Mouse (Mus musculus): ENCODE results near the gene Olfr875. TPM values are rescaled to one million over a fixed set of nuclear protein-coding genes. Genes with fewer than 3 reads are reported as not detected.
A peak's percentile ranks its signal among the peaks of the same experiment; 100 is the strongest.

The Olfr875 gene
- not detected in 2 replicates for total RNA-seq (2014; rRNA removed)
- not detected in 2 replicates for polyA plus RNA-seq (2015; fragmentation: Nextera tagmentation; extraction: Ambion mirVana)

- Histone ChIP-seq H3K27ac (no peak within 1 kb of the TSS), H3K27me3 (ENCODE audit: insufficient read depth, low read length) (no peaks in the 10 kb centered on the region), H3K36me3 (ENCODE audit: insufficient read depth, low read length) (no peaks in the 10 kb centered on the region), H3K4me1 (ENCODE audit: insufficient read depth, low read length) (no peaks in the 10 kb centered on the region), H3K4me3 (ENCODE audit: low read length) (no peak within 1 kb of the TSS), H3K9ac (replicated peaks; ENCODE audit: low read length) (no peak within 1 kb of the TSS), H3K9me3 (ENCODE audit: low read length) (no peaks in the 10 kb centered on the region), H3K4me2 (ENCODE audit: low read depth, low read length) (no peak within 1 kb of the TSS)
- ATAC-seq (no peak), DNase-seq (ENCODE audit: low spot score) (no peak)
- no peak for TF ChIP-seq CTCF (IDR thresholded peaks at IDR 0.05; ENCODE audit: low read depth)
- WGBS: 35% methylated on average over 2 of the region's 2 CpGs
Measured at GRCm38 (mm10) chr9:37771759-37772158, at the start of gene Olfr875. Gene Olfr875 (plus strand): TSS chr9:37771857.

- no peak overlapping the region for H3K27ac ChIP-seq
- no peaks in the 10 kb centered on the region for H3K4me1 ChIP-seq (ENCODE audit: insufficient read depth, low read length)
- WGBS: 100% methylated on average over 1 of the region's 1 CpGs
- H3K36me3 ChIP-seq (ENCODE audit: insufficient read depth, low read length): no peaks in the 10 kb centered on the region
- no peak for DNase-seq (ENCODE audit: low spot score)
- no peak overlapping the region for H3K9ac ChIP-seq (replicated peaks; ENCODE audit: low read length)
- H3K27me3 ChIP-seq (ENCODE audit: insufficient read depth, low read length): no peaks in the 10 kb centered on the region
- no peak overlapping the region for H3K4me2 ChIP-seq (ENCODE audit: low read depth, low read length)
- H3K9me3 ChIP-seq (ENCODE audit: low read length): no peaks in the 10 kb centered on the region
- ATAC-seq: no peak
- no peak for TF ChIP-seq CTCF (IDR thresholded peaks at IDR 0.05; ENCODE audit: low read depth)
- H3K4me3 ChIP-seq (ENCODE audit: low read length): no peak overlapping the region
Measured at GRCm38 (mm10) chr9:37734310-37734709, 37.3 kb upstream of the Olfr875 start.

- no peak for ATAC-seq
- Histone ChIP-seq H3K27me3 (ENCODE audit: insufficient read depth, low read length) (no peaks in the 10 kb centered on the region), H3K4me3 (ENCODE audit: low read length) (no peak within 1 kb of the TSS), H3K4me2 (ENCODE audit: low read depth, low read length) (no peak within 1 kb of the TSS), H3K4me1 (ENCODE audit: insufficient read depth, low read length) (no peaks in the 10 kb centered on the region), H3K27ac (no peak within 1 kb of the TSS), H3K9ac (replicated peaks; ENCODE audit: low read length) (no peak within 1 kb of the TSS), H3K9me3 (ENCODE audit: low read length) (no peaks in the 10 kb centered on the region), H3K36me3 (ENCODE audit: insufficient read depth, low read length) (no peaks in the 10 kb centered on the region)
- TF ChIP-seq CTCF (IDR thresholded peaks at IDR 0.05; ENCODE audit: low read depth): no peak
- DNase-seq (ENCODE audit: low spot score): no peak
Measured at GRCm38 (mm10) chr9:37744806-37745205, 26.9 kb upstream of the Olfr875 start, which contains the start of gene Olfr874. Gene Olfr874 (plus strand): TSS chr9:37745106.

- DNase-seq (ENCODE audit: low spot score): peak; percentile 3
- Histone ChIP-seq H3K4me2 (ENCODE audit: low read depth, low read length) (no peak overlapping the region), H3K4me3 (ENCODE audit: low read length) (no peak overlapping the region), H3K27ac (no peak overlapping the region), H3K4me1 (ENCODE audit: insufficient read depth, low read length) (no peaks in the 10 kb centered on the region), H3K36me3 (ENCODE audit: insufficient read depth, low read length) (no peaks in the 10 kb centered on the region), H3K9me3 (ENCODE audit: low read length) (no peaks in the 10 kb centered on the region), H3K27me3 (ENCODE audit: insufficient read depth, low read length) (no peaks in the 10 kb centered on the region), H3K9ac (replicated peaks; ENCODE audit: low read length) (no peak overlapping the region)
- TF ChIP-seq CTCF (IDR thresholded peaks at IDR 0.05; ENCODE audit: low read depth): no peak
- peak; percentile 43; the same call in 1 of the 2 replicates for ATAC-seq
- WGBS: 24% methylated on average over 7 of the region's 7 CpGs
Measured at GRCm38 (mm10) chr9:37750319-37751075, 21.2 kb upstream of the Olfr875 start.

GRCm38 (mm10) chr9:37751467-37751866 is 20.2 kb upstream of the Olfr875 start:
- no peaks in the 10 kb centered on the region for H3K4me1 ChIP-seq (ENCODE audit: insufficient read depth, low read length)

GRCm38 (mm10) chr9:37752006-37752405 is 19.7 kb upstream of the Olfr875 start:
- no peak overlapping the region for H3K9ac ChIP-seq (replicated peaks; ENCODE audit: low read length)
- H3K27me3 ChIP-seq (ENCODE audit: insufficient read depth, low read length): no peaks in the 10 kb centered on the region
- no peak overlapping the region for H3K27ac ChIP-seq
- H3K4me2 ChIP-seq (ENCODE audit: low read depth, low read length): no peak overlapping the region
- no peak for TF ChIP-seq CTCF (IDR thresholded peaks at IDR 0.05; ENCODE audit: low read depth)
- H3K4me1 ChIP-seq (ENCODE audit: insufficient read depth, low read length): no peaks in the 10 kb centered on the region
- H3K9me3 ChIP-seq (ENCODE audit: low read length): no peaks in the 10 kb centered on the region
- WGBS: 72% methylated on average over 4 of the region's 4 CpGs
- ATAC-seq (no peak), DNase-seq (ENCODE audit: low spot score) (no peak)
- no peak overlapping the region for H3K4me3 ChIP-seq (ENCODE audit: low read length)
- H3K36me3 ChIP-seq (ENCODE audit: insufficient read depth, low read length): no peaks in the 10 kb centered on the region

More at GRCm38 (mm10) chr9:37751467-37751866, 20.2 kb upstream of the Olfr875 start:
- Histone ChIP-seq H3K27ac (no peak overlapping the region), H3K27me3 (ENCODE audit: insufficient read depth, low read length) (no peaks in the 10 kb centered on the region), H3K9me3 (ENCODE audit: low read length) (no peaks in the 10 kb centered on the region), H3K4me3 (ENCODE audit: low read length) (no peak overlapping the region), H3K4me2 (ENCODE audit: low read depth, low read length) (no peak overlapping the region), H3K36me3 (ENCODE audit: insufficient read depth, low read length) (no peaks in the 10 kb centered on the region), H3K9ac (replicated peaks; ENCODE audit: low read length) (no peak overlapping the region)
- 51% methylated on average over 2 of the region's 2 CpGs for WGBS
- ATAC-seq (no peak), DNase-seq (ENCODE audit: low spot score) (peak; percentile 34)
- no peak for TF ChIP-seq CTCF (IDR thresholded peaks at IDR 0.05; ENCODE audit: low read depth)

GRCm38 (mm10) chr9:37761728-37762127 is 9.9 kb upstream of the Olfr875 start:
- Histone ChIP-seq H3K4me2 (ENCODE audit: low read depth, low read length) (no peak overlapping the region), H3K4me1 (ENCODE audit: insufficient read depth, low read length) (no peaks in the 10 kb centered on the region), H3K27me3 (ENCODE audit: insufficient read depth, low read length) (no peaks in the 10 kb centered on the region), H3K4me3 (ENCODE audit: low read length) (no peak overlapping the region), H3K9ac (replicated peaks; ENCODE audit: low read length) (no peak overlapping the region), H3K27ac (no peak overlapping the region), H3K36me3 (ENCODE audit: insufficient read depth, low read length) (no peaks in the 10 kb centered on the region), H3K9me3 (ENCODE audit: low read length) (no peaks in the 10 kb centered on the region)
- TF ChIP-seq CTCF (IDR thresholded peaks at IDR 0.05; ENCODE audit: low read depth): no peak
- 53% methylated on average over 2 of the region's 2 CpGs for WGBS
- ATAC-seq (no peak), DNase-seq (ENCODE audit: low spot score) (peak; percentile 1)

All from hindbrain, postnatal 0 days (tissue).